Mouse (Mus musculus): Measurements from ENCODE around the gene Schip1.

Gene Schip1

DNA sequence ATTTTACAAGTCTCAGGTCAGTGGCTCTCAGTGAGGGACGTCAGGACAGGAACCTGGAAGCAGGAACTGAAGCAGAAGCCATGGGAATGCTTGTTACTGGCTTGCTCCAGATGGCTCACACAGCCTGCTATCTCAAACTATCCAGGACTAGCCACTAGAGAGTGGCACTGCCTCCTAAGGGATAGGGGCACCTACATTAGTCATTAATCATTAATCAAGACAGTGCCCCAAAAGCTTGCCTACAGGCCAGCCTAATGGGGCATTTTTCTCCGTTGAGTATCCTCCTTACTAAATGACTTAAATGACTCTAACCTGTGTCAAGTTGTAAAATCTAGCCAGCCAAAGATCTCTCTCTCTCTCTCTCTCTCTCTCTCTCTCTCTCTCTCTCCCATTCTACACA, 314.2 kb downstream of the Schip1 start:
- intact Hi-C loops (cut with DNase I), result no loop called here

- intact Hi-C loops (cut with DNase I), result no loop called here
These were observed 314.6 kb downstream of the Schip1 start for GRCm38 (mm10) chr3:68379242-68379641.

DNA sequence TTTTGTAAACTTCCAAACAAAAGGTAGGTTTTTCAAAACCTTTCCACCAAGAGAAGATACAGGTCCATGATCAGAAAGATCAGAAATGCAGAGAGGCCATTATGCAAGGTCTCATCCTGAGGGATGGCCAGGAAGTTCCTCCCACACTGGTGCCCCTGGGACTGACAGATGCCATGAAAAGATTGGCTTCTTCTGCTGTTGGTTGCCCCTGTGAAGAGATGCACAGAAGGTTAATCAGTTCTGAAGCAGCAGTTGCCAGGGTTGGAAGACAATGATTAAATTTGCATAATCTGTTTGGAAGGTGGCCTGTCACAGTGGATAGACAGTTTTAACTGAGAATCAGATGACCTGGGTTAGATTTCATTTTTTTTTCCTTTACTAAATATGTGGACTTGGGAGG, 319.1 kb downstream of the Schip1 start:
- intact Hi-C loops (cut with DNase I), result no loop called here

GRCm38 (mm10) chr3:68385544-68385943, 320.9 kb downstream of the Schip1 start:
- intact Hi-C loops (cut with DNase I), result no loop called here

DNA sequence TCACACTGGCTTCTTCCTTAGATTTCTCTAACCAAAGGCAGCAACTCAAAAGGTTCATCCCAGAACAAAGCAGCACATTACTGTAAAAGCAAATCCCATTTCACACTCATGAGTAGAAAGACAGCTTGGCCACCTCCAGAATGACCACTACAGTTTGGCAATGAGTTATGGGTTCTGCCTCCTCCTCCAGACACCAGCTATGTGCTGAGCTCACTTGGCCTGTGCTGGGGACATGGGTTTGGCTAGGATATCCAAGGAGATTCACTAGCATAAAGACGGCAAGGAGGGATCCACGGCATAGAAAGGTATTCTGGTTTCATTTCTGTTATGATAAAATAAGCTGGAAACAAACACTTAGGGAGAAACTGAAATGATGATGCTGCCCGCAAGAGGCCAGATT, 323.4 kb downstream of the Schip1 start:
- intact Hi-C loops (cut with DNase I), result no loop called here

GRCm38 (mm10) chr3:68393578-68393977, 329.0 kb downstream of the Schip1 start:
- intact Hi-C loops (cut with DNase I), result no loop called here

GRCm38 (mm10) chr3:68398691-68399090, 334.1 kb downstream of the Schip1 start:
- intact Hi-C loops (cut with DNase I), result no loop called here

DNA sequence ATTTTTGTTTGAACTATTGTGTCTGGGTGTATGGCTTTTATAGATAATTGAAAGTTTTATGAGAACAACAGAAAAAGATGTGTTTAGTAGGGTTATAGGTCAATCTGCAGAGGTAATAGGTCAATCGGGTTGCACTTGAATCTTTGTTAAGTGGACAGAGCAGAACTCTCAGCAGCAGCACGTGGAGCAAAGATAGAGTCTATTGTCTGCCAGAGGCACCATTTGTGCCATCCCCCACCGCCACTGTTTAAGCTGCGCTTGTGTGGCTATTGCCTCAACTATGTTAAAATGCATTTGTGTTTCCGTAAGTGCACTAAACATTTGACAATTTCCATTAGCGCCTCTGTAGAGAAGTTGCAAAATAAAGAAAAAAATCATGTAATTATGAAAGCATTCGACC, 335.5 kb downstream of the Schip1 start:
- intact Hi-C loops (cut with DNase I), result no loop called here

DNA sequence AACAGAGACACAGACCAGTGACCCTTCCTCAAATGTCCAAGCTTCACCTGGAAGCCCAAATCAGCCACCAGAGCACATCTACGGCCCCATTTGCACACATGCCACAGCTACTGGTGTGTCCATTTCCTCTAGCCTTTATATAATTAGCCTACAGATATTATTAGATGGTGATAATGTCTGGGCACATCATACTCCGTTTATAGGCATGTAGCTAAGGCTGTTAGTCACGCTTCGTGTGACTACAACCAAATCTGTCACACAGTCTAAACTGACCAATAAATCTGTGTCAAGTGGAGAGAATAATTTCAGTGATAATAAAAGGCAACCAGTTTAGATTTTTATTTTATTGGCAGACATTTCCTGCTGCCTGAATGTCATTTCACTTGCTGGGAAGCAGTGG, 338.7 kb downstream of the Schip1 start:
- intact Hi-C loops (cut with DNase I), result no loop called here

GRCm38 (mm10) chr3:68403783-68404217, 339.2 kb downstream of the Schip1 start:
- intact Hi-C loops (cut with DNase I), result no loop called here

GRCm38 (mm10) chr3:68405724-68406123, 341.1 kb downstream of the Schip1 start:
- intact Hi-C loops (cut with DNase I), result no loop called here

DNA sequence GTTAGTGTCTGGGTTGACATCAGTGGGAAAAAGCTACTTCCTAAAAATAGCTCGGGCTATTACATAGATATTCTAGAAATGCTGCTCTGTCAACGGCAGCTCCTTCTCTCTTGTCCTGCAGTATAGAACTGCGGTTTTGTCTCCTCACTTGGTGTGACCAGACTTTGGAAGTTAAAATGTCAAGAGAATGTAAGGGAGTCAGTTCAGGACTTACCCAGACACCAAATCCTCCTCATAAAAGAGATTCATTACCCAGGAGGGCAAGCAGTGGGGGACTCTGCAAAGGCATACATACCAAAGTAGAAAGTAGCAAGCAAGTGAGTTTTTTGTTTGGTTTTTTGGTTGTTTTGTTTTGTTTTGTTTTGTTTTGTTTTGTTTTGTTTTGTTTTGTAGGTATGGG, 347.7 kb downstream of the Schip1 start:
- intact Hi-C loops (cut with DNase I), result no loop called here

- intact Hi-C loops (cut with DNase I), result no loop called here
These were observed 355.2 kb downstream of the Schip1 start for GRCm38 (mm10) chr3:68419792-68420191.

DNA sequence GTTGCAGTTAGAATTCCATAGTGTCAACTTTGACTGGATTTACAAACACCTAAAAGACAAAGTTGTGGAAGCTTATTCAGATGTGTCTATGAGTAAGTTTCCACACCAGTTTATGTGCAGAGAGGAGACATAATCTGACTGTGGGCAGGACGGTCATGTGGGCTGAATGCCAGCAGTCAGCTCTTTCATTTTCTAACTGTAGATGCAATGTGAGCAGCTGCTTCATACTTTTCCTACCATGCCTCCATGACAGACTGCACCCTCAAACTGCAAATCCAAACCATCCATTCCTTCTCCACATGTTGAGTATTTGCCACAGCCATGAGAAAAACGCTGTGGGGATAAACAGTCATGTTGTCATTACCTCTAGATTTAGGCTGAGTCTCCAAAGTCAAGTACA, 356.3 kb downstream of the Schip1 start:
- intact Hi-C loops (cut with DNase I), result no loop called here

DNA sequence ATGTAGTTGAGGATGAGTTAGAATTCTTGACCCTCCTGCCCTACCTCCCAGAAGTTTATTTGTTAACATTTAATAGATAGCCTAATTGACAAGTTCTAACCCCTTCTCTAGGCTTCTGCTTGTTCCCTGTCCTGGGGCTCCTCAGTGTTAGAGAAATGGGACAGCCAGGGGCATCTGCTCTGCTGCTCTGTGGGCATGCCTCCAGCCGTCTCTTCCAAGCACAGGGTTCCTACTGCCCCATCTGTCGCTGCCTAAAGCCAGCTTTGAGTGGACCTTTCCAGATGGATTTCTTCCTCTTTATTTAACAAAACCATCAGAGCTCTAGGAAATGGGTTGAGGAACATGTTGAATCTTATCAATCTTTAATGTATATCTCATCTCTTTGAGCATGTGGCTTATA, 357.2 kb downstream of the Schip1 start:
- intact Hi-C loops (cut with DNase I), result no loop called here

DNA sequence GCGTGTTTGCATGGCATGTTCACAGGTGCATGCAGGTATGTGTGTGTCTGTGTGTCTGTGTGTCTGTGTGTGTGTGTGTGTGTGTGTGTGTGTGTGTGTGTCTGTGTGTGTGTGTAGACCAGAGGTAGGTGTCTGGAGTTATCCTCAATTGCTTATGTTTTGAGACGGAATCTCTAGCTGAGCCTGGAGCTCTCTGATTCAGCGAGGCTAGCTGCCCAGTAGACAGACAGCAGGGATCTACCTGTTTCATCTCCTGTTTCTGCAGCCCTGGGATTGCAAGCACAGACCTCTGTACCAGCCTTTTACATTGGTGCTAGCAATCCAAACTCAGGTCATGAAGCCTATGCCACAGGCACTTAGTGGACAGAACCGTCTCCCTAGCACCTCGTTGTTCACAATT, 363.5 kb downstream of the Schip1 start:
- intact Hi-C loops (cut with DNase I), result no loop called here

- intact Hi-C loops (cut with DNase I), result no loop called here
These were observed 369.8 kb downstream of the Schip1 start for GRCm38 (mm10) chr3:68434435-68434834.

DNA sequence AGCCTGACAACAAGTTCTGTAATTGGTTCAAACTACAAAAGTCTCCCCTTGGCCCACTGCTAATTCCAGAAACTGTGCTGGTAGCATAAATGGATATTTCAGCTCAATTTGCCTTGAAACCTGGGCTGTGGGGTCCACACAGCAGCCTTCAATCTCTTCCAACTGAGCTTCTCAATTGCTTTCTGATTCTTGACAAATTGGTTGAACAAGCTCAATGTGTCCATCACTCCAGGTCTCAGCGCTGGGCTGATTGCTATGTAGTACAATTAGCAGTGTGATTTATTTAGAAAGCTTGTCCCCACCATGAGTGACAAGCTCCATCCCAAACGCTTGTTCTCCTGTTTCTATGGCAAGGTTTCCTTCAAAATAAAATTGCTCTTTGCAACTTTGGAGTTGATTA, 370.3 kb downstream of the Schip1 start:
- intact Hi-C loops (cut with DNase I), result no loop called here

DNA sequence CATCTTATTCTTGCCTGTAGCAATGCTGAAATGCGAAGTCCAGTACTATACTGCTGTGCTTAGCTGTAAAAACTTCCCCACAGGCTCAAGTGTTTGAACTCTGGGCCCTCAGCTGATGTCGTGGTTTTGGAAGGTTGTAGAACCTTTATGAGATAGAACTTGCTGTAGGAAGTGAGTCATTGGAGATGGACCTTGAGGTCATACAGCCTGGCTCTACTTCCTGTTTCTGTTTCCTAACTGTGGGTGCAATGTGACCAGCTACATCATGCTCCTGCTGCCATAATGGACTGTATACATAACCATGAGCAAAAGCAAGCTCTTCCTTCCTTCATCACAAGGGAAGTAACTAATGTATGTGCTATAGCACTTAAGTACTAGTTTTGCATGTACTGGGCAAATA, 383.9 kb downstream of the Schip1 start:
- intact Hi-C loops (cut with DNase I), result no loop called here

- intact Hi-C loops (cut with DNase I), result no loop called here
These were observed 387.0 kb downstream of the Schip1 start for GRCm38 (mm10) chr3:68451634-68452033.

GRCm38 (mm10) chr3:68453266-68453665, 388.7 kb downstream of the Schip1 start:
- intact Hi-C loops (cut with DNase I), result no loop called here

- intact Hi-C loops (cut with DNase I), result no loop called here
These were observed 389.3 kb downstream of the Schip1 start for GRCm38 (mm10) chr3:68453719-68454455.

DNA sequence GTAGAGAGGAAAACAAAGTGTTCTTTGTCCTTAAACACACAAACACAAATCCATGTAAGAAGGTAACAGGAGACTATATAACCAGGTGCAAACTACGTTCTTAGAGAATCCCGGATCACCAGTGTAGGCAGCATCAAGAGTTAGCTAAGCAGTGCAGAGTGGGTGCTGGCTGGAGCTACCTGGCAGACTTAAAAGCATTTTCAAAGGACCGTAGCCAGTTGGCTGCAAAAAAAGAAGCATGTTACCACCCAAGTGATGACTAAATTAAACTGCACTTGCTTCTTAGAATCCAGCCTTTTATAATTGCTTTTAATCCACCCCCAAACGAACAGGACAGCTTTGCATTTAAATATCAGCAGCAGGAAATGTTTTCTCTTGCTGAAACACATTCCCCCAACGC, 402.0 kb downstream of the Schip1 start:
- intact Hi-C loops (cut with DNase I), result no loop called here

Data from adrenal gland (tissue).